Comparison of ENCODE assay signal across 27 mouse cellular contexts in genomic region chr14:68307973-68308660, GRCm38 (mm10).
DNase-seq lines count a peak whose midpoint lies in the region; ATAC-seq and TF ChIP-seq lines count a peak whose summit lies in the region.
"Had no signal": no experiment of that assay in that cellular context is flagged by ENCODE, and none has a peak within 500 bp of the region (broad histone marks: within the 10 kb centered on the region; RNA-seq: fewer than 3 reads in every experiment).

No protein-coding gene starts in this region.

- DNase-seq in forebrain, embryonic 11.5 days (ENCODE audit: low spot score), result no peak
- peak; percentile 17 for DNase-seq in lung, embryonic 14.5 days
- no peak for DNase-seq in lung, postnatal 10 days
- DNase-seq in embryonic facial prominence, embryonic 14.5 days (ENCODE audit: low spot score), result peak; percentile 68
- DNase-seq in telencephalon, adult 2 months (ENCODE audit: low read depth, low spot score), result peak; percentile 10
- no peak for DNase-seq in adipocyte (ENCODE audit: low spot score)
- no peak for DNase-seq in embryo, embryonic 10 days (ENCODE audit: low spot score)
- DNase-seq: adrenal gland, postnatal 10 days; B cell, adult 2 months; cerebellum, adult 11 months; cerebellum, adult 9-11 months; kidney, postnatal 36 days; lung, postnatal 4 days; thymus, adult 2 months; thymus, postnatal 4 days had no signal

- no peak overlapping the region for H3K4me2 ChIP-seq in forebrain, embryonic 15.5 days (replicated peaks)
- H3K4me2 ChIP-seq in forebrain, embryonic 11.5 days (ENCODE audit: low read depth, low read length, severe bottlenecking), result no peak overlapping the region
- H3K4me2 ChIP-seq in lung, embryonic 14.5 days, result no peak overlapping the region
- H3K4me2 ChIP-seq in embryonic facial prominence, embryonic 14.5 days (ENCODE audit: low read depth, low read length), result no peak overlapping the region
- H3K4me2 ChIP-seq: embryonic facial prominence, embryonic 12.5 days; hindbrain, embryonic 12.5 days; kidney, embryonic 15.5 days; limb, embryonic 15.5 days; lung, embryonic 15.5 days; midbrain, embryonic 15.5 days; neural tube, embryonic 12.5 days had no signal

- no peaks in the 10 kb centered on the region for H3K27me3 ChIP-seq in forebrain, embryonic 15.5 days
- no peaks in the 10 kb centered on the region for H3K27me3 ChIP-seq in forebrain, embryonic 11.5 days (ENCODE audit: control insufficient read depth, insufficient read depth, low read length)
- H3K27me3 ChIP-seq in lung, embryonic 14.5 days (ENCODE audit: insufficient read depth, low read length), result no peaks in the 10 kb centered on the region
- no peaks in the 10 kb centered on the region for H3K27me3 ChIP-seq in embryonic facial prominence, embryonic 14.5 days (replicated peaks; ENCODE audit: control insufficient read depth, insufficient read depth, low read length)
- H3K27me3 ChIP-seq: CH12.LX; embryonic facial prominence, embryonic 12.5 days; hindbrain, embryonic 12.5 days; kidney, embryonic 15.5 days; limb, embryonic 15.5 days; lung, embryonic 15.5 days; midbrain, embryonic 15.5 days; neural tube, embryonic 12.5 days had no signal

- no peak overlapping the region for H3K4me3 ChIP-seq in forebrain, embryonic 15.5 days
- H3K4me3 ChIP-seq in forebrain, embryonic 11.5 days (ENCODE audit: low read depth, low read length), result no peak overlapping the region
- H3K4me3 ChIP-seq in lung, embryonic 14.5 days (ENCODE audit: low read depth, low read length), result no peak overlapping the region
- no peak overlapping the region for H3K4me3 ChIP-seq in embryonic facial prominence, embryonic 14.5 days (ENCODE audit: low read depth, low read length)
- H3K4me3 ChIP-seq: embryonic facial prominence, embryonic 12.5 days; hindbrain, embryonic 12.5 days; kidney, embryonic 15.5 days; limb, embryonic 15.5 days; lung, embryonic 15.5 days; midbrain, embryonic 15.5 days; neural tube, embryonic 12.5 days had no signal

- H3K4me1 ChIP-seq in forebrain, embryonic 15.5 days, result no peaks in the 10 kb centered on the region
- H3K4me1 ChIP-seq in forebrain, embryonic 11.5 days (replicated peaks; ENCODE audit: control insufficient read depth, insufficient read depth, low read length), result no peaks in the 10 kb centered on the region
- H3K4me1 ChIP-seq in lung, embryonic 14.5 days (ENCODE audit: insufficient read depth), result no peaks in the 10 kb centered on the region
- H3K4me1 ChIP-seq in embryonic facial prominence, embryonic 14.5 days (ENCODE audit: control insufficient read depth, insufficient read depth, low read length), result peaks cover 6% of the 10 kb centered on the region; the same call in 1 of the 2 replicates
- H3K4me1 ChIP-seq: hindbrain, embryonic 12.5 days; kidney, embryonic 15.5 days; limb, embryonic 15.5 days; lung, embryonic 15.5 days; midbrain, embryonic 15.5 days; neural tube, embryonic 12.5 days had no signal

- no peak overlapping the region for H3K9ac ChIP-seq in forebrain, embryonic 15.5 days (replicated peaks)
- no peak overlapping the region for H3K9ac ChIP-seq in forebrain, embryonic 11.5 days (ENCODE audit: low read length)
- H3K9ac ChIP-seq in lung, embryonic 14.5 days, result no peak overlapping the region
- no peak overlapping the region for H3K9ac ChIP-seq in embryonic facial prominence, embryonic 14.5 days (ENCODE audit: low read depth, low read length)
- H3K9ac ChIP-seq: embryonic facial prominence, embryonic 12.5 days; hindbrain, embryonic 12.5 days; kidney, embryonic 15.5 days; limb, embryonic 15.5 days; liver, embryonic 14.5 days; lung, embryonic 15.5 days; midbrain, embryonic 15.5 days; neural tube, embryonic 12.5 days had no signal

- no peaks in the 10 kb centered on the region for H3K36me3 ChIP-seq in forebrain, embryonic 15.5 days
- no peaks in the 10 kb centered on the region for H3K36me3 ChIP-seq in forebrain, embryonic 11.5 days (ENCODE audit: control insufficient read depth, insufficient read depth, low read length)
- no peaks in the 10 kb centered on the region for H3K36me3 ChIP-seq in lung, embryonic 14.5 days (ENCODE audit: insufficient read depth)
- no peaks in the 10 kb centered on the region for H3K36me3 ChIP-seq in embryonic facial prominence, embryonic 14.5 days (ENCODE audit: control insufficient read depth, insufficient read depth, low read length)
- H3K36me3 ChIP-seq: embryonic facial prominence, embryonic 12.5 days; G1E; hindbrain, embryonic 12.5 days; kidney, embryonic 15.5 days; limb, embryonic 15.5 days; lung, embryonic 15.5 days; midbrain, embryonic 15.5 days; neural tube, embryonic 12.5 days had no signal

- no peak for TF ChIP-seq CTCF in lung, embryonic 14.5 days (IDR thresholded peaks at IDR 0.05; ENCODE audit: low read depth)

- WGBS in forebrain, embryonic 15.5 days, result 69% methylated on average over 2 of the region's 2 CpGs
- WGBS in forebrain, embryonic 11.5 days, result 85% methylated on average over 2 of the region's 2 CpGs
- 77% methylated on average over 2 of the region's 2 CpGs for whole genome bisulfite sequencing in lung, embryonic 14.5 days
- WGBS in embryonic facial prominence, embryonic 14.5 days, result 43% methylated on average over 2 of the region's 2 CpGs

- peak; percentile 41; the same call in 1 of the 2 replicates for ATAC-seq in forebrain, embryonic 15.5 days (replicated peaks)
- ATAC-seq in forebrain, embryonic 11.5 days (replicated peaks; ENCODE audit: low FRiP score), result no peak
- ATAC-seq in lung, embryonic 14.5 days (ENCODE audit: insufficient read depth), result no peak
- 0 out of 2 replicates have a peak, but pooled peaks have one; percentile 12 for ATAC-seq in embryonic facial prominence, embryonic 14.5 days (ENCODE audit: low read depth)
- ATAC-seq: intestine, postnatal 0 days; midbrain, embryonic 15.5 days had no signal

- H3K27ac ChIP-seq in forebrain, embryonic 15.5 days (replicated peaks), result peak overlapping the region; percentile 35
- no peak overlapping the region for H3K27ac ChIP-seq in forebrain, embryonic 11.5 days (ENCODE audit: low read depth, low read length)
- no peak overlapping the region for H3K27ac ChIP-seq in lung, embryonic 14.5 days (ENCODE audit: low read depth)
- no peak overlapping the region for H3K27ac ChIP-seq in embryonic facial prominence, embryonic 14.5 days (replicated peaks; ENCODE audit: low read depth, low read length)
- H3K27ac ChIP-seq: embryonic facial prominence, embryonic 12.5 days; hindbrain, embryonic 12.5 days; kidney, embryonic 15.5 days; limb, embryonic 15.5 days; liver, embryonic 14.5 days; lung, embryonic 15.5 days; midbrain, embryonic 15.5 days; neural tube, embryonic 12.5 days had no signal

- no peaks in the 10 kb centered on the region for H3K9me3 ChIP-seq in forebrain, embryonic 15.5 days
- no peaks in the 10 kb centered on the region for H3K9me3 ChIP-seq in forebrain, embryonic 11.5 days (ENCODE audit: control insufficient read depth, low read length)
- H3K9me3 ChIP-seq in lung, embryonic 14.5 days (ENCODE audit: low read depth, low read length), result no peaks in the 10 kb centered on the region
- H3K9me3 ChIP-seq in embryonic facial prominence, embryonic 14.5 days (ENCODE audit: control insufficient read depth, low read length), result no peaks in the 10 kb centered on the region
- H3K9me3 ChIP-seq: embryonic facial prominence, embryonic 12.5 days; hindbrain, embryonic 12.5 days; kidney, embryonic 15.5 days; limb, embryonic 15.5 days; lung, embryonic 15.5 days; midbrain, embryonic 15.5 days; neural tube, embryonic 12.5 days had no signal

Comparison
In these comparisons a context has a peak if more than half of its experiments do, and no peak if none do; other contexts are left out.
1. ATAC-seq: peak in forebrain, embryonic 15.5 days (single experiment) and embryonic facial prominence, embryonic 14.5 days (single experiment); none in forebrain, embryonic 11.5 days (single experiment) and lung, embryonic 14.5 days (single experiment).
2. DNase-seq: peak in lung, embryonic 14.5 days (single experiment), embryonic facial prominence, embryonic 14.5 days (single experiment) and telencephalon, adult 2 months (single experiment); none in forebrain, embryonic 11.5 days (single experiment), lung, postnatal 10 days (single experiment), adipocyte (single experiment) and embryo, embryonic 10 days (single experiment).